Mouse (Mus musculus) left cerebral cortex, adult 2 months (tissue): Measurements from ENCODE around the gene Otof. TPM values are rescaled to one million over a fixed set of nuclear protein-coding genes. Genes with fewer than 3 reads are reported as not detected.
A peak's percentile ranks its signal among the peaks of the same experiment; 100 is the strongest.

Source experiments
- DNase-seq, 2 experiments: peaks; one replicate each; pipeline ENCODE4 v3.0.0; 2021 to 2022; ENCODE audit warnings: low spot score in 2 of 2, mixed read lengths in 1 of 2; ENCODE audit errors: extremely low spot score in 1 of 2
- H3K27ac ChIP-seq: fragments of 200-600 bp; 2 replicates; pipeline ENCODE4 v1.8.1; 2022
- H3K4me3 ChIP-seq: fragments of 200-600 bp; 2 replicates; pipeline ENCODE4 v1.8.1; 2022
- CTCF ChIP-seq: fragments of 200-600 bp; IDR thresholded peaks from 2 replicates; pipeline ENCODE4 v1.8.1; 2022; ENCODE audit warnings: antibody characterized with exemption, mild to moderate bottlenecking, moderate library complexity
- intact Hi-C: fragments of 180-260 bp; cut with DNase I; formaldehyde crosslinking; loops from one replicate; pipeline ENCODE4 v1.15.1; 2025
- total RNA-seq, 2 experiments: library from RNA; stranded (reverse); gene quantifications; 2 replicates each; pipeline ENCODE4 v1.2.3; 2021

Gene Otof
- total RNA-seq, 2 experiments from 2014 or later: 20.7 to 27.5 TPM

- no peak for DNase-seq
- intact Hi-C loops: no loop called here
- TF ChIP-seq CTCF: no peak
- Histone ChIP-seq H3K27ac (no peak overlapping the region), H3K4me3 (no peak overlapping the region)
These were observed 10.4 kb upstream of the Otof start for GRCm38 (mm10) chr5:30472148-30472547.

- intact Hi-C loops: no loop called here
- H3K4me3 ChIP-seq: no peak overlapping the region
- H3K27ac ChIP-seq: no peak overlapping the region
- no peak for TF ChIP-seq CTCF
- DNase-seq: no peak
These were observed 8.7 kb upstream of the Otof start for GRCm38 (mm10) chr5:30470454-30470853.

GRCm38 (mm10) chr5:30466315-30466714 is 4.6 kb upstream of the Otof start:
- H3K27ac ChIP-seq: no peak overlapping the region
- no peak for DNase-seq
- intact Hi-C loops: no loop called here
- TF ChIP-seq CTCF: no peak
- H3K4me3 ChIP-seq: peak overlapping the region; percentile 28

- no peak within 1 kb of the TSS for H3K27ac ChIP-seq
- DNase-seq: no peak
- peak within 1 kb of the TSS; percentile 28 for H3K4me3 ChIP-seq
- intact Hi-C loops: no loop called here
- no peak for TF ChIP-seq CTCF
These were observed 4.1 kb upstream of the Otof start, which contains the start of gene 1700001C02Rik for GRCm38 (mm10) chr5:30465861-30466260. Gene 1700001C02Rik, plus strand, starts transcription at chr5:30466047.

GRCm38 (mm10) chr5:30460155-30460554 is 1.6 kb downstream of the Otof start:
- TF ChIP-seq CTCF: peak; percentile 40
- intact Hi-C loops: no loop called here
- no peak for DNase-seq
- H3K27ac ChIP-seq: no peak overlapping the region
- no peak overlapping the region for H3K4me3 ChIP-seq

GRCm38 (mm10) chr5:30456056-30456455 is 5.7 kb downstream of the Otof start:
- DNase-seq: no peak
- H3K4me3 ChIP-seq: no peak overlapping the region
- TF ChIP-seq CTCF: peak; percentile 62
- intact Hi-C loops: no loop called here
- no peak overlapping the region for H3K27ac ChIP-seq

GRCm38 (mm10) chr5:30444327-30444895 is 17.3 kb downstream of the Otof start:
- intact Hi-C loops: no loop called here
- Histone ChIP-seq H3K27ac (no peak overlapping the region), H3K4me3 (no peak overlapping the region)
- TF ChIP-seq CTCF: no peak
- no peak for DNase-seq

- H3K4me3 ChIP-seq: no peak overlapping the region
- H3K27ac ChIP-seq: no peak overlapping the region
- DNase-seq: no peak
- peak; percentile 68 for TF ChIP-seq CTCF
- intact Hi-C loops: no loop called here
These were observed 19.5 kb downstream of the Otof start for GRCm38 (mm10) chr5:30442196-30442595.

- intact Hi-C loops: no loop called here
- Histone ChIP-seq H3K27ac (no peak overlapping the region), H3K4me3 (no peak overlapping the region)
- TF ChIP-seq CTCF: no peak
- no peak for DNase-seq
These were observed 21.3 kb downstream of the Otof start for GRCm38 (mm10) chr5:30440308-30440906.

GRCm38 (mm10) chr5:30438931-30439330 is 22.8 kb downstream of the Otof start:
- no peak overlapping the region for H3K27ac ChIP-seq
- no peak for DNase-seq
- no peak overlapping the region for H3K4me3 ChIP-seq
- no peak; the same call in 1 of the 2 replicates for TF ChIP-seq CTCF
- intact Hi-C loops: no loop called here

GRCm38 (mm10) chr5:30427406-30427805 is 34.3 kb downstream of the Otof start:
- no peak for TF ChIP-seq CTCF
- DNase-seq: no peak
- Histone ChIP-seq H3K27ac (no peak overlapping the region), H3K4me3 (no peak overlapping the region)
- intact Hi-C loops: no loop called here

GRCm38 (mm10) chr5:30423572-30424244 is 38.0 kb downstream of the Otof start:
- H3K4me3 ChIP-seq: no peak overlapping the region
- DNase-seq: peak; percentile 67 to 69
- intact Hi-C loops: loop anchor here (1.0 kb wide), 3 partner anchors 53 to 215 kb away; no protein-coding TSS in a partner anchor
- peak; percentile 88 for TF ChIP-seq CTCF
- no peak overlapping the region for H3K27ac ChIP-seq

GRCm38 (mm10) chr5:30423121-30423520 is 38.6 kb downstream of the Otof start:
- intact Hi-C loops: loop anchor here (1.0 kb wide), 3 partner anchors 53 to 215 kb away; no protein-coding TSS in a partner anchor
- TF ChIP-seq CTCF: no peak
- no peak overlapping the region for H3K27ac ChIP-seq
- DNase-seq: no peak
- no peak overlapping the region for H3K4me3 ChIP-seq
